Mouse (Mus musculus) midbrain, embryonic 15.5 days (tissue): Measurements from ENCODE around the gene Fcgr1. TPM values are rescaled to one million over a fixed set of nuclear protein-coding genes. Genes with fewer than 3 reads are reported as not detected.
"Not testable (repeated sequence)": the region's sequence is repeated elsewhere in the genome, so short reads cannot be mapped to it uniquely, and the experiment has no call there.

Source experiments
- ATAC-seq: fragments of 200-750 bp; cut with Nextera tagmentation; replicated peaks from 2 replicates; pipeline ENCODE4 v1.8.0; 2017; ENCODE audit warnings: moderate TSS enrichment
- H3K27ac ChIP-seq: fragments of 300-500 bp; sonication (generic); 2 replicates; pipeline ENCODE4 v1.5.1; 2015; ENCODE audit warnings: mild to moderate bottlenecking, inconsistent platforms
- H3K27me3 ChIP-seq: fragments of 300-500 bp; sonication (generic); replicated peaks from 2 replicates; pipeline ENCODE4 v1.6.1; 2015; ENCODE audit warnings: inconsistent platforms
- H3K36me3 ChIP-seq: fragments of 300-500 bp; sonication (generic); replicated peaks from 2 replicates; pipeline ENCODE4 v1.6.1; 2015; ENCODE audit warnings: inconsistent platforms
- H3K4me1 ChIP-seq: fragments of 300-500 bp; sonication (generic); 2 replicates; pipeline ENCODE4 v1.6.1; 2015; ENCODE audit warnings: inconsistent platforms
- H3K4me2 ChIP-seq: fragments of 300-500 bp; sonication (generic); 2 replicates; pipeline ENCODE4 v1.6.1; 2015; ENCODE audit warnings: inconsistent platforms, mild to moderate bottlenecking, moderate library complexity
- H3K4me3 ChIP-seq: fragments of 300-500 bp; sonication (generic); 2 replicates; pipeline ENCODE4 v1.5.1; 2015; ENCODE audit warnings: mild to moderate bottlenecking, inconsistent platforms
- H3K9ac ChIP-seq: fragments of 300-500 bp; sonication (generic); 2 replicates; pipeline ENCODE4 v1.6.1; 2015; ENCODE audit warnings: mild to moderate bottlenecking, inconsistent platforms
- H3K9me3 ChIP-seq: fragments of 300-500 bp; sonication (generic); 2 replicates; pipeline ENCODE4 v1.6.1; 2016; ENCODE audit warnings: inconsistent platforms
- WGBS: fragments of 180-500 bp; shearing (Covaris S2); methylation state at CpG from one replicate; pipeline ENCODE4 v1.1.7; 2015; ENCODE audit warnings: mixed read lengths; 5-methylcytosine and 5-hydroxymethylcytosine counted together
- polyA plus RNA-seq: library from polyadenylated mRNA; unstranded; fragments of >200 nt; fragmentation: Nextera tagmentation; extraction: Ambion mirVana; gene quantifications from 2 replicates; pipeline ENCODE4 v1.2.1, GENCODE M21; 2015

Fcgr1 gene
- polyA plus RNA-seq, 1 experiment from 2014 or later: 1.0 TPM

DNA sequence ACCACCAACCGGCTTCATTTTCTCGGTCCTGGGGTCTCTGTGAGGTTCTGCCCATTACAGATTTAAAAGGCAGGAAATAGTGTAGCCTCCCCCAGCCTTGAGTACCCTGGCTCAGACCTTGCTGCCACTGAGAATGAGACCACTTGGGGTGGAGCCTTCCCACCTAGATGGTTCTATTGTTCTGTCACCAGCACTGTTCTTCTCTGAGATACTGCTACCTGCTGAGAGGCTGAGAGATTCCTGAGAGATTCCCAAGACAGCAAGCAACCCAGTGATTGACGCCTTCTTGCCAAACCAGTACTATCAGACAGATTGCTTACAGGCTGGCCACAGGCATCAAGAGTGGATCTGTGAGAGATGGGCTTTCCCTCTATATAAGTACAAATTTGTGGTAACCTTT is 4.6 kb downstream of the Fcgr1 start:
- 0 out of 2 replicates have a peak, but pooled peaks cover 10% of the 10 kb centered on the region for H3K27me3 ChIP-seq
- ATAC-seq: no peak
- H3K9ac ChIP-seq: no peak overlapping the region
- no peaks in the 10 kb centered on the region for H3K4me1 ChIP-seq
- WGBS: 75% methylated on average over 3 of the region's 3 CpGs
- no peaks in the 10 kb centered on the region for H3K36me3 ChIP-seq
- no peak overlapping the region for H3K4me2 ChIP-seq
- no peaks in the 10 kb centered on the region for H3K9me3 ChIP-seq
- H3K27ac ChIP-seq: no peak overlapping the region
- H3K4me3 ChIP-seq: no peak overlapping the region

DNA sequence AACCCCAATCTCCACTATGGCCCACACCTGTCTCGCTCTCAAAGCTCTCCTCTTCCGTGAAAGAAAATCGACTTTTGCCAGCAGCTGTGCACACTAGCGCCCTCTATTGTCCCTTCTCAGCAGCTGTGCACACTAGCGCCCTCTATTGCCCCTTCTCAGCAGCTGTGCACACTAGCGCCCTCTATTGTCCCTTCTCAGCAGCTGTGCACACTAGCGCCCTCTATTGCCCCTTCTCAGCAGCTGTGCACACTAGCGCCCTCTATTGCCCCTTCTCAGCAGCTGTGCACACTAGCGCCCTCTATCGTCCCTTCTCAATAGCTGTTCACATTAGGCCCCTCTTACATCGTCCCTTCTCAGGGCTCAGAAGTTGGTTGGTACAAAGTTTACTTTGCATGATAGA is 6.4 kb downstream of the Fcgr1 start:
- not testable (repeated sequence) for H3K9ac ChIP-seq, H3K4me1 ChIP-seq, H3K9me3 ChIP-seq, H3K4me3 ChIP-seq, H3K27ac ChIP-seq, H3K4me2 ChIP-seq, H3K36me3 ChIP-seq, ATAC-seq
- 92% methylated on average over 11 of the region's 11 CpGs for WGBS
- peaks cover 12% of the 10 kb centered on the region; the same call in 1 of the 2 replicates for H3K27me3 ChIP-seq

DNA sequence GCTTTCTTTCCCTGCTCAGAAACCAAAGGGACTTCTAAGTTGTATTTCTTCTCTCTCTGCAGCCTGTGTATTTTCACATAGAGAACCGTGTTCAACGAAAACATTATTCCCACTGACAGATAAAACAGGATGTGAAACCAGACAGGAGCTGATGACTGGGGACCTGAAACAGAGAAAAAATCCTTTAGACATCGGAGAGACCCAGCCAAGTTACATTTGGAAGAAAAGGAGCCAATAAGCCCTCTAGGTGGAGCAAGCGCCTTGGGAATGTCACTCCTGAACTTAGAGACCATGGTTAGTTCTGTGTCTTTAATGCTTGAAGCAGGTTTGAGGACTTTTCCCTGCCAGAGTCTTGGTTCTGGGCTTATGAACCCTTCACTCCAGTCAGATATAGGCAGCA is 9.3 kb downstream of the Fcgr1 start:
- Histone ChIP-seq H3K36me3 (no peaks in the 10 kb centered on the region), H3K27me3 (peaks cover 20% of the 10 kb centered on the region; the same call in 1 of the 2 replicates), H3K4me2 (no peak overlapping the region), H3K4me1 (no peaks in the 10 kb centered on the region), H3K4me3 (no peak overlapping the region), H3K9me3 (no peaks in the 10 kb centered on the region), H3K27ac (no peak overlapping the region), H3K9ac (no peak overlapping the region)
- ATAC-seq: no peak
- WGBS: 22% methylated on average over 4 of the region's 4 CpGs

DNA sequence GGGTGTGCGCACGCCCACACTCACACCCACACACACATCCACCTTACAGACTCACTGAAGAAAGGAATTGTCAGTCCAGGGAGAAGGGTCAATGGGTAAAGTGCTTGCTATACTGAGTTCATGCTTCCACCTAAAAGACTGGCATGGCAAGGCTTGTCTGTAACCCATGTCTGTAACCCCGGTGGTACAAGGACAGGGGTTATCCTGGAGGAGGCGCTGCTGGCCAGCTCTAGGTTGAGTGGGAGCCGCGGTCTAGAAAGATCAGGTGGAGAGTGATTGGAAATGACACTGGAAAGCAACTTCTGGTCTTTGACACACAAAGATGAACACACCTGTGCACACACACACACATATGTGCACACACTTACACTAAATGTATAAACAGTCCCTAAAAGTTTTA is 13.1 kb downstream of the Fcgr1 start:
- Histone ChIP-seq H3K4me3 (no peak overlapping the region), H3K4me2 (no peak overlapping the region), H3K27me3 (peaks cover 20% of the 10 kb centered on the region; the same call in 1 of the 2 replicates), H3K9me3 (no peaks in the 10 kb centered on the region), H3K27ac (no peak overlapping the region), H3K36me3 (no peaks in the 10 kb centered on the region), H3K9ac (no peak overlapping the region), H3K4me1 (peaks cover 9% of the 10 kb centered on the region)
- WGBS: 56% methylated on average over 6 of the region's 6 CpGs
- ATAC-seq: no peak

DNA sequence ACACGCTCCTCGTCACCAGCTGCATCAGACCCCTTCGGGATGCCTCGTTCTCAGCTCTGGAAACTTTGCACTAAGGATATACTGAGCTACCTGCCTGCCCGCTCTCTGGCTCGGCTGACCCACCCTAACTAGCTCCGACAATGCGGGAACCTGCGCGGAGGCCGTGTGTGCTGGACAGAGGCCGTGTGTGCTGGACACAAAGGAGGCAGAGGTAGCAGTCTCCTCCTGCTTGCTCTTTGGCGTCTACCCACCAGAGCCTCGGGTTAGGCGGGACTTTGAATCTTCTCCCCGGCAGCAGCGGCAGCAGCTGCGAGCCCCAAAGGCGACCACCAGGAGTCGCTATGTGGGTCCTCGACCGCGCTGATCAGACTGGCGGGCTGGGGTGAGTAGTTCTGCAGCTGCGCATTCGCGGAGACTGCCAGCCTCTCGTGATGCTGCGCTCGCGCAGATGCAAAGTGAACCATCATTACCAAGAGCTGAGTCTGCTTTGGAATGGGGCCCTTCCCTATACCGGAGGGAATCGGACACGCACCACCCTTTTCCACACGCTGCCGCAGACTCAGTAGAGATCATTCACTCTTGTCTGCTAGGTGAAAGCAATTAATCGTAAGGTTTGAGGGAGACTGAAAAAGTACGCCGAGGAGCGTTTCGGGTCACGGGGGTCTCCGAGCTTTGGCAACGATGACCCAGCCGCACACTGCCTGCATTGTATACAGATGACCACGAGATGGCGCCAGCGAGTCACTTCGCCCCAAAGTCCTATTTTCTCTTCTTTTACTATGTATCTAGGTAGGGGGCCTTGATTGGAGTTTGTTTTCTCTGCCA is 15.8 kb downstream of the Fcgr1 start:
- no peaks in the 10 kb centered on the region for H3K9me3 ChIP-seq
- under 1% methylated on average over 49 of the region's 49 CpGs for WGBS
- H3K27ac ChIP-seq: peak overlapping the region; percentile 92
- no peaks in the 10 kb centered on the region for H3K36me3 ChIP-seq
- peak overlapping the region; percentile 54 for H3K4me3 ChIP-seq
- H3K4me1 ChIP-seq: peaks cover 9% of the 10 kb centered on the region
- H3K9ac ChIP-seq: peak overlapping the region; percentile 62
- peaks cover 8% of the 10 kb centered on the region; the same call in 1 of the 2 replicates for H3K27me3 ChIP-seq
- H3K4me2 ChIP-seq: peak overlapping the region; percentile 82
- peak; percentile 97 for ATAC-seq

DNA sequence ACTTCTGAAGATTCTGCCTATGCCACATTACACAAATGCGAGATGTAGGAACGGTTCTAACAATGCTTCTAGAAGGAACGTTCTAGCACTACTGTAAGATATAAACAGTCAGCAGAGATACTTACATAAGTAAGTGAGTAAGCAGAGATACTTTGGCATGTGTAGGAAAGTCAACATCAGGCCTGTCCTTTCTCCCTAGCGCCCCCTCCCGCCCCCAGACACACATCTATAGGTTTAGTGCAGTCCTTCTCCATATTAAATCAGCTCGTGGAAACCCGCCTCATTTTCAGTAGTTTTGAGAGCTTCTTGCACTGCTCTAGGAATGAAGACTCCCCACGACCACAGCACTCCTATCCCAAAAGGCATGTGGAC is 16.4 kb downstream of the Fcgr1 start:
- H3K27ac ChIP-seq: peak overlapping the region; percentile 92
- 15% methylated on average over 8 of the region's 8 CpGs for WGBS
- no peaks in the 10 kb centered on the region for H3K9me3 ChIP-seq
- peaks cover 8% of the 10 kb centered on the region; the same call in 1 of the 2 replicates for H3K27me3 ChIP-seq
- peak overlapping the region; percentile 82 for H3K4me2 ChIP-seq
- ATAC-seq: no peak; the same call in 1 of the 2 replicates
- H3K36me3 ChIP-seq: no peaks in the 10 kb centered on the region
- H3K4me3 ChIP-seq: peak overlapping the region; percentile 54
- peak overlapping the region; percentile 43 for H3K9ac ChIP-seq
- peaks cover 9% of the 10 kb centered on the region for H3K4me1 ChIP-seq

DNA sequence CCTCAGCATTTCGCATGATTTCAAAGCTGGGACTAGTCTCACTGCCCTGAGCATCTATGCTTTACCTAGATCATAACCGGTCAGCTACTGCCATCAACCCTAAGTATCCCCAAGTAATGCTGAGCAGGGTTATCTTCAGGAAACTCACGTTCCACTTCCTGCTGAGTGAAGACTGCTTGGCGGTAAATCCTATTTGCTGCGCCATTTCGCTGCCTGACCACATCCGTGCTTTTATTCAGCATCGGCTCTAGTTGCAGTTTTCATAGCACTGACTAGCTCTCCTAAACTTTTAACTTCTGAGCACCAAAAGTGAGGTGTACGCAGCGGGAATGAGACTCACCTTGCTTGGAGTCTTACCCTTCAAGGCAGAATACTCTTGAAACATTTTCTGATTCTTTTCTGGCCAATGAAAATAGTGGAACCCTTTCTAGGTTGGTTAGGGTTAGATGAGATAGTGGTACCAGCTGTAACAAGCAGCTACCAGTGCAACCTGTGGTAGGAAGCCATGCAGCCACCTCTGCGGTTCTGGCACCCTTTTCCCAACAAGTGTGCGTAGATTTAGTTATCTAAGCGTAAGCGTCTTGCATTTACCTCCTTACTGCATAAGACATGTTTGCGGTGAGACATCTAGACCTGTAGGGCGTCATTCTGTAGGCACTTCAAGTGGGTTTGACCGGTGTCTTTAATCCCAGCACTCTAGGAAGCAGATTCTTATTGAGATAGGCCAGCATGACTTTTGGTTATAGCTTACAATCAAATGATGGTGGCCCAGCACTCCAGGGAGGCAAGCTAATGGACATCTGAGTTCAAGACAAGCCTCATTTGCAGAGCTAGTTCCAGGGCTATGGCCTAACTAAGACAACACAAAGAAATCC is 19.9 kb downstream of the Fcgr1 start:
- Histone ChIP-seq H3K9ac (no peak overlapping the region), H3K27me3 (no peaks in the 10 kb centered on the region), H3K4me2 (no peak overlapping the region), H3K9me3 (no peaks in the 10 kb centered on the region), H3K27ac (no peak overlapping the region), H3K4me1 (peaks cover 13% of the 10 kb centered on the region), H3K36me3 (no peaks in the 10 kb centered on the region), H3K4me3 (no peak overlapping the region)
- no peak for ATAC-seq
- WGBS: 88% methylated on average over 17 of the region's 17 CpGs

DNA sequence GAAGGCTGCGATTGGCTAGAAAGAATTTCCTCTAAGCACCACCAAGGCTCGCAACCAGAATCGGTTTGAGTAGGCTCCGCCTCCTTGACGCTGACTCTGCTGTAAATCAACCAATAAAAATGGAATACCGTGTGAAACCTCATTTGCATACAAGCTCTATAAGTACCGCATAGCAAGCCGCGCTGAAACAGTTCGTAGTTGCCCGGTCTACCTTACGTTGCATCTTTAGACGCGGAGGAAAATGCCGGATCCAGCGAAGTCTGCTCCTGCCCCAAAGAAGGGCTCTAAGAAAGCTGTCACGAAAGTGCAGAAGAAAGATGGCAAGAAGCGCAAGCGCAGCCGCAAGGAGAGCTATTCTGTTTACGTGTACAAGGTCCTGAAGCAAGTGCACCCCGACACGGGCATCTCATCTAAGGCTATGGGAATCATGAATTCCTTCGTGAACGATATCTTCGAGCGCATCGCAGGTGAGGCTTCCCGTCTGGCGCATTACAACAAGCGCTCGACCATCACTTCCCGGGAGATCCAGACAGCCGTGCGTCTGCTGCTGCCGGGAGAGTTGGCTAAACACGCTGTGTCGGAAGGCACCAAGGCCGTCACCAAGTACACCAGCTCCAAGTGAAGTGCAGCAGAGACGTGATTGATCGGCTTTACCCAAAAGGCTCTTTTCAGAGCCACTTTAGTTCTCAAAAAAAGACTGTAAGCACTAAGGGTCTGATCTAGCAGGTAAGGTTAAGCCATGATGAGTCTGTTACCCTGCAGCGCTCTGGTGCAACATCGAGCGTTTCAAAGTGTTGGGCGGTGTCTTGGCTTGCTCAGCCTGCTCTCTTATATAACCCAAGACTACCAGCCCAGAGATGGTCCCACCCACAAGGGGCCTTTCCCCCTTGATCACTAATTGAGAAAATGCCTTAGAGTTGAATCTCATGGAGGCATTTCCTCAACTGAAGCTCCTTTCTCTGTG is 24.0 kb downstream of the Fcgr1 start, which contains the start of gene Hist2h2bb:
Gene Hist2h2bb, plus strand, starts transcription at position 242 of the 964 bp plus-strand sequence.
- under 1% methylated on average over 45 of the region's 45 CpGs for WGBS
- ATAC-seq: peak; percentile 97
- peak within 1 kb of the TSS; percentile 48 for H3K4me3 ChIP-seq

DNA sequence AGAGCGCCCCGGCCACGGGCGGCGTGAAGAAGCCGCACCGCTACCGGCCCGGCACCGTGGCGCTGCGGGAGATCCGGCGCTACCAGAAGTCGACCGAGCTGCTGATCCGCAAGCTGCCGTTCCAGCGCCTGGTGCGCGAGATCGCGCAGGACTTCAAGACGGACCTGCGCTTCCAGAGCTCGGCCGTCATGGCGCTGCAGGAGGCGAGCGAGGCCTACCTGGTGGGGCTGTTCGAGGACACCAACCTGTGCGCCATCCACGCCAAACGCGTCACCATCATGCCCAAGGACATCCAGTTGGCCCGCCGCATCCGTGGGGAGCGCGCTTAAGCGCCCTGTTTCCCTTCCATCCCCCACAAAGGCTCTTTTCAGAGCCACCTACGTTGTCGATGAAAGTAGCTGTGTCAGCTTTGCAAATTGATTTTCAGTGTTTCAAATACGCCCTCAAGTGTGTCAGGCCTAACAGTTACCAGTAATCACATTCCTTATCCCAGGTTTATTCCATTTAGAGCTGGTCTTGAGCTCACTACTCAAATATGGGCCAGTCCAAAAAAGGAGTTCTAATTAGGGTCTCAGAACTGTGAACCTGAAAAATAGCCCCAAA is 24.9 kb downstream of the Fcgr1 start:
- not testable (repeated sequence) for H3K36me3 ChIP-seq, H3K27me3 ChIP-seq, H3K9me3 ChIP-seq
- Histone ChIP-seq H3K4me2 (peak overlapping the region; percentile 86), H3K4me1 (peaks cover 20% of the 10 kb centered on the region), H3K27ac (peak overlapping the region; percentile 95), H3K9ac (peak overlapping the region; percentile 48), H3K4me3 (peak overlapping the region; percentile 48)
- ATAC-seq: peak; percentile 34
- 0% methylated on average over 13 of the region's 44 CpGs for WGBS

More for the DNA sequence above, 24.0 kb downstream of the Fcgr1 start, which contains the start of gene Hist2h2bb:
- Histone ChIP-seq H3K9me3 (no peaks in the 10 kb centered on the region), H3K27ac (peak within 1 kb of the TSS; percentile 95), H3K4me2 (peak within 1 kb of the TSS; percentile 86), H3K9ac (peak within 1 kb of the TSS; percentile 65), H3K27me3 (no peaks in the 10 kb centered on the region), H3K4me1 (peaks cover 12% of the 10 kb centered on the region), H3K36me3 (no peaks in the 10 kb centered on the region)

DNA sequence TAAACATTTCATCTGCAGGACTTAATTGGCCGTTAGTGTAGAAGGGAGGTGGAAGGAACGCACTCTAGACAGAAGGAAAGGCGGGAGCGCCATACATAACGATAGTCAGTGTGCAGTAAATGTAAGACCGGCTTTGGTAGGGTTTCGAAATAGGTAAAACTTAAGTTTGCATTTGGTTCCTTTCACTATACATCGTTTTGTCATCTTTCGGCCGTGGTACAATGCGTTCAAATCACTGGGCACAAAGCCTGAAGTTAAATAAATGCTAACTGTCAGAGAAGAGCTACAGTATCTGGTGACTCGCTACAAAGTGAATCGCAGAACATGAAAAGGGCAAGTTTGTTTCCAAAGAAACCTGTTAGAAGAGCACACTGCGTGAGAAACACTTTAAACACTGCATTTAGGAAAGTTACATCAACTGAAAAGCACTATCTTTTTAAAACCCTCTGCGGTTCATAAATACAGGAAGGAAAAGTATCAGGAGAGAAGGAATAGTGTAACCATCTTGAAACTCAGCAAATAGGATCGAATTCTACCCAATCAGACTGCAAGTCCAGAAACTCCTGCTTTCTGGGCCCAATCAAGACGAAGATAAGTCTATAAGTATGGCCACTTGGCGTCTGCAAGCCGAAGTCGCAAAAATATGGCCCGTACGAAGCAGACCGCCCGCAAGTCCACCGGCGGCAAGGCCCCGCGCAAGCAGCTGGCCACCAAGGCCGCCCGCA is 25.6 kb downstream of the Fcgr1 start, which contains the start of gene Hist2h3b:
Gene Hist2h3b, plus strand, starts transcription at position 604 of the 725 bp plus-strand sequence.
- Histone ChIP-seq H3K4me2 (peak within 1 kb of the TSS; percentile 86), H3K9ac (peak within 1 kb of the TSS; percentile 48), H3K36me3 (no peaks in the 10 kb centered on the region), H3K4me3 (peak within 1 kb of the TSS; percentile 48), H3K27ac (peak within 1 kb of the TSS; percentile 95), H3K9me3 (no peaks in the 10 kb centered on the region), H3K4me1 (peaks cover 23% of the 10 kb centered on the region), H3K27me3 (no peaks in the 10 kb centered on the region)
- WGBS: 22% methylated on average over 29 of the region's 30 CpGs
- ATAC-seq: peak; percentile 52
